Mouse (Mus musculus): ENCODE measurements around the gene Tbc1d22a. TPM values are rescaled to one million over a fixed set of nuclear protein-coding genes. Genes with fewer than 3 reads are reported as not detected.

Gene Tbc1d22a
- total and polyA plus RNA-seq, 2 experiments from 2014 or later, result 13.9 to 19.8 TPM

- TF ChIP-seq CTCF (IDR thresholded peaks at IDR 0.05), result no peak
- no peak for DNase-seq (ENCODE audit: low spot score)
- no peaks in the 10 kb centered on the region for H3K4me1 ChIP-seq (ENCODE audit: insufficient read depth, low read length)
- ATAC-seq (ENCODE audit: low FRiP score), result no peak
- H3K27ac ChIP-seq (ENCODE audit: low read depth, low read length), result no peak overlapping the region
- WGBS, result 81% methylated on average over 4 of the region's 4 CpGs
- no peak overlapping the region for H3K4me3 ChIP-seq (ENCODE audit: low read depth, low read length)
- no peaks in the 10 kb centered on the region for H3K27me3 ChIP-seq (ENCODE audit: insufficient read depth, low read length)
- H3K9me3 ChIP-seq (ENCODE audit: low read length), result no peaks in the 10 kb centered on the region
- no peak overlapping the region for H3K4me2 ChIP-seq (ENCODE audit: low read depth, low read length, poor library complexity, severe bottlenecking)
- no peaks in the 10 kb centered on the region for H3K36me3 ChIP-seq (ENCODE audit: insufficient read depth, low read length)
- no peak overlapping the region for H3K9ac ChIP-seq (replicated peaks; ENCODE audit: low read length, poor library complexity, severe bottlenecking)
Measured at GRCm38 (mm10) chr15:86199482-86199881, 14.8 kb upstream of the Tbc1d22a start.

GRCm38 (mm10) chr15:86200169-86200568 lies 14.1 kb upstream of the Tbc1d22a start:
- Histone ChIP-seq H3K27me3 (ENCODE audit: insufficient read depth, low read length) (no peaks in the 10 kb centered on the region), H3K4me3 (ENCODE audit: low read depth, low read length) (no peak overlapping the region), H3K27ac (ENCODE audit: low read depth, low read length) (no peak overlapping the region), H3K4me1 (ENCODE audit: insufficient read depth, low read length) (no peaks in the 10 kb centered on the region), H3K9ac (replicated peaks; ENCODE audit: low read length, poor library complexity, severe bottlenecking) (no peak overlapping the region), H3K9me3 (ENCODE audit: low read length) (no peaks in the 10 kb centered on the region), H3K36me3 (ENCODE audit: insufficient read depth, low read length) (no peaks in the 10 kb centered on the region), H3K4me2 (ENCODE audit: low read depth, low read length, poor library complexity, severe bottlenecking) (no peak overlapping the region)
- ATAC-seq (ENCODE audit: low FRiP score), result no peak
- DNase-seq (ENCODE audit: low spot score), result no peak
- WGBS, result 62% methylated on average over 4 of the region's 4 CpGs
- no peak for TF ChIP-seq CTCF (IDR thresholded peaks at IDR 0.05)

GRCm38 (mm10) chr15:86201095-86201494 lies 13.2 kb upstream of the Tbc1d22a start:
- no peaks in the 10 kb centered on the region for H3K9me3 ChIP-seq (ENCODE audit: low read length)
- no peak for TF ChIP-seq CTCF (IDR thresholded peaks at IDR 0.05)

GRCm38 (mm10) chr15:86201696-86202330 lies 12.4 kb upstream of the Tbc1d22a start:
- Histone ChIP-seq H3K27me3 (ENCODE audit: insufficient read depth, low read length) (no peaks in the 10 kb centered on the region), H3K4me3 (ENCODE audit: low read depth, low read length) (no peak overlapping the region), H3K4me1 (ENCODE audit: insufficient read depth, low read length) (no peaks in the 10 kb centered on the region), H3K36me3 (ENCODE audit: insufficient read depth, low read length) (no peaks in the 10 kb centered on the region), H3K4me2 (ENCODE audit: low read depth, low read length, poor library complexity, severe bottlenecking) (no peak overlapping the region), H3K9ac (replicated peaks; ENCODE audit: low read length, poor library complexity, severe bottlenecking) (no peak overlapping the region), H3K9me3 (ENCODE audit: low read length) (no peaks in the 10 kb centered on the region), H3K27ac (ENCODE audit: low read depth, low read length) (no peak overlapping the region)
- TF ChIP-seq CTCF (IDR thresholded peaks at IDR 0.05), result no peak
- no peak for ATAC-seq (ENCODE audit: low FRiP score)
- no peak for DNase-seq (ENCODE audit: low spot score)
- 45% methylated on average over 9 of the region's 9 CpGs for WGBS

More at GRCm38 (mm10) chr15:86201095-86201494, 13.2 kb upstream of the Tbc1d22a start:
- Histone ChIP-seq H3K4me2 (ENCODE audit: low read depth, low read length, poor library complexity, severe bottlenecking) (no peak overlapping the region), H3K4me1 (ENCODE audit: insufficient read depth, low read length) (no peaks in the 10 kb centered on the region), H3K27me3 (ENCODE audit: insufficient read depth, low read length) (no peaks in the 10 kb centered on the region), H3K4me3 (ENCODE audit: low read depth, low read length) (no peak overlapping the region), H3K27ac (ENCODE audit: low read depth, low read length) (no peak overlapping the region), H3K36me3 (ENCODE audit: insufficient read depth, low read length) (no peaks in the 10 kb centered on the region), H3K9ac (replicated peaks; ENCODE audit: low read length, poor library complexity, severe bottlenecking) (no peak overlapping the region)
- DNase-seq (ENCODE audit: low spot score), result no peak
- WGBS, result 27% methylated on average over 4 of the region's 4 CpGs
- no peak for ATAC-seq (ENCODE audit: low FRiP score)

- DNase-seq (ENCODE audit: low spot score) (no peak), ATAC-seq (ENCODE audit: low FRiP score) (no peak)
- Histone ChIP-seq H3K36me3 (ENCODE audit: insufficient read depth, low read length) (no peaks in the 10 kb centered on the region), H3K4me1 (ENCODE audit: insufficient read depth, low read length) (no peaks in the 10 kb centered on the region), H3K4me3 (ENCODE audit: low read depth, low read length) (no peak overlapping the region), H3K9me3 (ENCODE audit: low read length) (no peaks in the 10 kb centered on the region), H3K9ac (replicated peaks; ENCODE audit: low read length, poor library complexity, severe bottlenecking) (no peak overlapping the region), H3K4me2 (ENCODE audit: low read depth, low read length, poor library complexity, severe bottlenecking) (no peak overlapping the region), H3K27me3 (ENCODE audit: insufficient read depth, low read length) (no peaks in the 10 kb centered on the region), H3K27ac (ENCODE audit: low read depth, low read length) (no peak overlapping the region)
- 59% methylated on average over 6 of the region's 6 CpGs for WGBS
- no peak for TF ChIP-seq CTCF (IDR thresholded peaks at IDR 0.05)
Measured at GRCm38 (mm10) chr15:86202640-86203039, 11.6 kb upstream of the Tbc1d22a start.

GRCm38 (mm10) chr15:86203292-86203793 lies 10.9 kb upstream of the Tbc1d22a start:
- Histone ChIP-seq H3K4me1 (ENCODE audit: insufficient read depth, low read length) (no peaks in the 10 kb centered on the region), H3K9me3 (ENCODE audit: low read length) (no peaks in the 10 kb centered on the region), H3K9ac (replicated peaks; ENCODE audit: low read length, poor library complexity, severe bottlenecking) (no peak overlapping the region), H3K27ac (ENCODE audit: low read depth, low read length) (no peak overlapping the region), H3K36me3 (ENCODE audit: insufficient read depth, low read length) (no peaks in the 10 kb centered on the region), H3K27me3 (ENCODE audit: insufficient read depth, low read length) (no peaks in the 10 kb centered on the region), H3K4me2 (ENCODE audit: low read depth, low read length, poor library complexity, severe bottlenecking) (no peak overlapping the region), H3K4me3 (ENCODE audit: low read depth, low read length) (no peak overlapping the region)
- no peak for DNase-seq (ENCODE audit: low spot score)
- 74% methylated on average over 7 of the region's 7 CpGs for WGBS
- TF ChIP-seq CTCF (IDR thresholded peaks at IDR 0.05), result no peak
- ATAC-seq (ENCODE audit: low FRiP score), result no peak
